Mouse (Mus musculus) heart, postnatal 14 days (tissue): ENCODE measurements around the gene Ssty1. TPM values are rescaled to one million over a fixed set of nuclear protein-coding genes. Genes with fewer than 3 reads are reported as not detected.
"Not testable (repeated sequence)": the region's sequence is repeated elsewhere in the genome, so short reads cannot be mapped to it uniquely, and the experiment has no call there.

Experiments
- DNase-seq, 2 experiments: peaks; one replicate each; pipeline ENCODE4 v3.0.0; 2021 to 2022
- intact Hi-C: fragments of 180-260 bp; cut with DNase I; formaldehyde crosslinking; loops from one replicate; pipeline ENCODE4 v1.15.1; 2025
- long read RNA-seq, 2 experiments: library from polyadenylated mRNA; stranded (forward); transcript quantifications; one replicate each; pipeline ENCODE4 v2.0.0; 2021
- total RNA-seq, 2 experiments: library from RNA; stranded (reverse); gene quantifications; 2 replicates each; pipeline ENCODE4 v1.2.3; 2021

Ssty1 gene
- total RNA-seq = not detected
- long read RNA-seq, experiment 1 = 0 reads
- long read RNA-seq, experiment 2 = 0 reads

GRCm38 (mm10) chrY:18088816-18089215 is at the start of gene Ssty1:
TSS of gene Ssty1 (plus strand) at chrY:18089116.
- intact Hi-C loops = not testable (repeated sequence)

GRCm38 (mm10) chrY:18061712-18062111 is 27.2 kb upstream of the Ssty1 start, which contains the start of gene Gm21764:
TSS of gene Gm21764 (minus strand) at chrY:18061812.
- DNase-seq, intact Hi-C loops: not testable (repeated sequence)

More at GRCm38 (mm10) chrY:18088816-18089215, at the start of gene Ssty1:
- not testable (repeated sequence) for DNase-seq

Other genes with a start within 250 kb of the Ssty1 start
- gene Gm21904, start 242.8 kb upstream of the Ssty1 start, total RNA-seq = not detected
- not detected for gene Gm20772, start 214.4 kb upstream of the Ssty1 start, total RNA-seq
- not detected for gene Gm20831, start 214.4 kb upstream of the Ssty1 start, total RNA-seq
- not detected for gene Srsy, start 151.8 kb upstream of the Ssty1 start, total RNA-seq
- gene Gm21764, start 27.3 kb upstream of the Ssty1 start, total RNA-seq = not detected